Mouse (Mus musculus): Measurements from ENCODE around the gene Hist1h1c.

Hist1h1c gene

DNA sequence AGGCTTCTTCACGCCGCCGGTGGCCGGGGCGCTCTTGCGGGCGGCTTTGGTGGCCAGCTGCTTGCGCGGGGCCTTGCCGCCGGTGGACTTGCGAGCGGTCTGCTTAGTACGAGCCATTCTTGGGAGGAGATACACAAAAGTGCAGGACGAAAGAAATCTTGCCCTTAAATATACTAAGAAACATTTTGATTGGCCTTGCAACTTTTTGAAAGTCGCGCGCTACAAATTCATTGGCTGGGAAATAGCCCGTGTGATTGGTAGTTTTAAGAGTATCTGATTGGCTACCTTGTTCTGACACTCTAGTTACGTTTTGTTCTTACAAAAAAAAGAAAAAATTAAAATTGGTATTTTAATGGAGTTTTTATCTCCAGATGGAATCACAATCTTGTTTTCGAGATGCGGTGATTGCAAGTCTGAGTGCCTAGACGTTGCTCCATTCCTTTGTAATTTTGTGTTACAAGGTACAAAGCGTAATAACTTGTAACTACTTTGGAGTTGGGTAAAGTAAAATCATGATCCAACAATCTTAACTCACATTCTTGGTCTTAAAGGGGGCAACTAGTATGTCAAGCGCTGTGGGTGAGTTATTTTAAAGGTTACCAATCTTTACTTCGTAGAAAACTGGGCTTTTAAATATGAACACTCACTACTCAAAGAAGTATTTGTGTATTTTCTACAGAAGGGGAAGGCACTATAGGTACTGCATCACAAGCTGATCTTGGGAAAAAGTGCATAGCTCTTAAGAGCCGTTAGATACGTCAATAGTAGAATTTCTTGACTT is 7.0 kb downstream of the Hist1h1c start, which contains the start of gene Hist1h3c:
Hist1h3c (minus strand) TSS at position 222 of the 781 bp plus-strand sequence.
- peak; percentile 85 for DNase-seq (ENCODE audit: low spot score)

- DNase-seq (ENCODE audit: low spot score): peak; percentile 56
These were observed 7.8 kb downstream of the Hist1h1c start, which contains the start of gene Hist1h2bb for GRCm38 (mm10) chr13:23746201-23747080. Gene Hist1h2bb, plus strand, starts transcription at chr13:23746734.

DNA sequence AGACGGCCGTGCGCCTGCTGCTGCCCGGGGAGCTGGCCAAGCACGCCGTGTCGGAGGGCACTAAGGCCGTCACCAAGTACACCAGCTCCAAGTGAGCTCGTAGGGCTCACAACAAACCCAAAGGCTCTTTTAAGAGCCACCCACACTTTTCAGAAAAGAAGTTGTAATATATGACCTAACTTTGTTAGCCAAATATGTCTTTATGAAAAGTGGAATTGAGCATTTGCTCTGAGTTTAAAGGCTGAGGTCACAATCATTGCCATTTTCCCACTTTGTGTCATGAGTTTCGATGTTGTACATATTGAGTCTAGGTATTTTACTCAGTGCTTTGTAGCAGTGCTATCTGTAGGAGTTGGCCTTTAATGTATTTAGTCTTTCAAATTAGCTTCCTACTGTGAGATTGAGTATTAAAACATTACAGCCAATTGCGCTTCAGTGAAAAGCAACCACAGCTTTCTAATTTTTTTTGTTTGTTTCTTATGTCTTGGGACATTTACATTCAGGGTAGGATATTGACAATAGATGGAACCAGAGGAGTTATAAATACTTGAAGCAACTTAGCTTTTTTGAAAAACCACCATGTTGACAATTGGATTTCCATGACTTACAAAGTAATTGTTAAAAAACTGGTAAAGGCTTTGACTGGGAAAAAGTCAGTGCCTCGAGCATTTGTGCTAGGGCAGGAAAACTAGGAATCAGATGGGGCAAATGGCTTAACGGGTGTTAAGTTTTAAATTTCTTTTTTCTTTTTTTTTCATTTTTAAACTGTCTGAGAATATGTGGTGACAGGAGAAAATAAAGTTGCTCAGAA is 8.7 kb downstream of the Hist1h1c start:
- no peak for DNase-seq (ENCODE audit: low spot score)

DNA sequence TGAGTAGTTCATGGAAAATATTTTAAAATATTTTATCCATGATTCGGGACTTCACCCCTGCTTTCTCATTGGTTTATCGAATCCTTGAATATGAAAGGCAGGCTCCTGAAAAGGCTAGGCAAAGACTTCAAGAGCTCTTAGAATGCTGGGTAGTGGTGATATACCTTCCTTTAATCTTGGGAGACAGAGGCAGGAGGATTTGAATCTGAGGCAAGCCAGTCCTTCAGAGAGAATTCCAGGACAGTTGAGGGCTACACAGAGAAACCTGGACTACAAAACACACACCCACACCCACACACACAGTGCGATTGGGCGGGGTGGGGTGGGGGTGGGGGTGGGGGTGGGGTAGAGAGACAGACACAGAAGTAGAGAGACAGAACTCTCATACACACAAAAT is 9.3 kb downstream of the Hist1h1c start:
- DNase-seq (ENCODE audit: low spot score): no peak

DNA sequence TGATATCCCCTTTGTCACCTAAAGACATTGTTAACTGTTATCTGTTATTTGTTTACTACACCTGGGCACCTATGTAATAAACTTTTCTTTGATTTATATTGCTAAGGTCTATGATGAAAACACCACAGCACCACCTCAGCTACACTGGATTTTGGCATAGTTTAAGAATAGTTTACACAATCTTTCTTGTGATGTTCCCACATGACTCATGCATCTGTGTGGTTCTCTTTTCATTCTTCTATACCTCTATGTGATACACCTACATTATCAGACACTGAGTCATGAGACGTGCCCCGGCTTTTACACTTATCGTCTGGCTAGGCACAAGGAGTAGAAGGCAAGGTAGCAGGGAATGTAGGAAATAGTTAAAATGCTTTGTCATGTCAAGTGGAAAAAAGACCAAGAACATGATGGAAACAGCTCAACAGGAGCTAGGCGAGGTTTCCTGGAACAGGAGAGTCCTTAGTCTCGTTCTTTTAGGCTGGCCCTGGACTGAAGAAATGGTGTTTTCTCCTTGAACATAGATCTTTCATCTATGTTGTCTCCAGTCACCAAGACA is 11.0 kb downstream of the Hist1h1c start:
- no peak for DNase-seq (ENCODE audit: low spot score)

DNA sequence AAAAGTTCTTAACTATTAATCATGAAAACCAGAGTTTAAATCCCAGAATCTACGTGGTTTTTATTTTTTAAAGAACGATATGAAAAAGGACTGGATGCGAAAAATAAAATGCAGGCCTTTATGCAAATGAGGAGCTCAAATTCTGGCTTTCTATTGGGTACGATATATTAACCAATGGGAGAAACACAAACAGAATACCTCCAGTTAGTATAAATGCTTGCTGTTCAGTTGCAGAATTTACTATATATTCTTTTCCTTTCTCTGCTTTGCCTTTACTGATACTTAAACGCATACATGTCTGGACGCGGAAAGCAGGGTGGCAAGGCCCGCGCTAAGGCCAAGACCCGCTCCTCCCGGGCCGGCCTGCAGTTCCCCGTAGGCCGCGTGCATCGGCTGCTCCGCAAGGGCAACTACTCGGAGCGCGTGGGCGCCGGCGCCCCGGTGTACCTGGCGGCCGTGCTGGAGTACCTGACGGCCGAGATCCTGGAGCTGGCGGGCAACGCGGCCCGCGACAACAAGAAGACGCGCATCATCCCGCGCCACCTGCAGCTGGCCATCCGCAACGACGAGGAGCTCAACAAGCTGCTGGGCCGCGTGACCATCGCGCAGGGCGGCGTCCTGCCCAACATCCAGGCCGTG is 12.3 kb downstream of the Hist1h1c start, which contains the start of gene Hist1h2ab:
Hist1h2ab (plus strand) TSS at position 288 of the 639 bp plus-strand sequence.
- DNase-seq (ENCODE audit: low spot score): peak; percentile 40

GRCm38 (mm10) chr13:23751478-23751956 is 12.9 kb downstream of the Hist1h1c start:
- no peak for DNase-seq (ENCODE audit: low spot score)

- DNase-seq (ENCODE audit: low spot score): peak; percentile 90
These were observed 13.6 kb downstream of the Hist1h1c start, which contains the start of gene Hist1h3b for GRCm38 (mm10) chr13:23752067-23752741. Gene Hist1h3b, plus strand, starts transcription at chr13:23752267.

- DNase-seq (ENCODE audit: low spot score): no peak
These were observed 14.1 kb downstream of the Hist1h1c start for GRCm38 (mm10) chr13:23752742-23753172.

DNA sequence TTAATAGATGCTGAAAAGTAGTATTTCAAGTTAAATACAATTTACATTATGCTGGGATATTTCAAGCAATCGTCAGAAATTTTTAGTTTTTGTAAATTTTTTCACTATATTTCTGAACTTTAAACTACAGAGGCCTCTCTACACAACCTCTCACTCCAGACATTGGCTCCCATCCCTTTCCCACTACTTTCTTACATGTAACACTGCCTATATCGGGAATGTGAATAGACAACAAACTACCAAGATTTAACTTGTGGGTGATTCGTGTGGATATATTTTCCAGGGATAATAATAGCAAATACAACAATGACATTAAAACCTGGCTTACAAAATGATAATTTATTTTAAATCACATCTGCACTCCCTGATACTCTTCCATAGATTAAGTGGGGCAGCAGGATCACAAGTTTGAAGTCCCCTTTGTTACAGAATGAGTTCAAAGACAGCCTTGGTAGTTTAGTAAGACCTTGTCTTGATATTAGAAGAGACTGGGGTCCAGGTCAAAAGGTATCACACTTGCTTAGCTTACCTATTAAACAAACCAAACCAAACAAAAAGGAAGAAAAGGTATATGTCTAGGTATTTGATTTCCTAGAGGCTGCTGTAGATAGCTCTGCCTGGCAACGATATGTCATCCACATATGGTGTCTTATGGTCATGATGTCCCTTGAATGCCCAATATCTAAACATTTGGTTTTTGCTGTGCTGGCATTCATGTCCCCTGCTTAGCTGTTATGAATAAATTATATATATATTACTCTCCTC is 14.9 kb downstream of the Hist1h1c start:
- no peak for DNase-seq (ENCODE audit: low spot score)

DNA sequence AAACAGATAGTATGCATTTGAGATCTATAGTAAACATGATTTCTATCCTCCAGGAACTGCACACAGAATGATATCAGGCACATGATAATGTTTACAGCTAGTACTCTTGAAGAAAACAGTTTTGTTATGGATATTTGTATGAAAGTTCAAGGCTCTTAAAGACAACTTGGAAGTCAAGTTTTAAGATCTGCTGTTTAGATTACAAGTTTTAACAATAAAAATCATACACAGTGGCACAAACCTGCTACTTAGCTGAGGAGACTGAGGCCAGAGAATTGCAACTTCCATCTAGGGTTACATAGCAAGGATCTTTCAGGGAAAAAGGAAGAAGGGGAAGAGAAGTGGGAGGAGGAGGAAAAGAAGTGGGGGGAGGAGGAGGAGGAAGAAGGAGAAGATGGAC is 16.4 kb downstream of the Hist1h1c start:
- DNase-seq (ENCODE audit: low spot score): no peak

GRCm38 (mm10) chr13:23756790-23757189 is 18.2 kb downstream of the Hist1h1c start, which contains the start of gene Hist1h4b:
Gene Hist1h4b, plus strand, starts transcription at chr13:23757013.
- DNase-seq (ENCODE audit: low spot score): peak; percentile 92

DNA sequence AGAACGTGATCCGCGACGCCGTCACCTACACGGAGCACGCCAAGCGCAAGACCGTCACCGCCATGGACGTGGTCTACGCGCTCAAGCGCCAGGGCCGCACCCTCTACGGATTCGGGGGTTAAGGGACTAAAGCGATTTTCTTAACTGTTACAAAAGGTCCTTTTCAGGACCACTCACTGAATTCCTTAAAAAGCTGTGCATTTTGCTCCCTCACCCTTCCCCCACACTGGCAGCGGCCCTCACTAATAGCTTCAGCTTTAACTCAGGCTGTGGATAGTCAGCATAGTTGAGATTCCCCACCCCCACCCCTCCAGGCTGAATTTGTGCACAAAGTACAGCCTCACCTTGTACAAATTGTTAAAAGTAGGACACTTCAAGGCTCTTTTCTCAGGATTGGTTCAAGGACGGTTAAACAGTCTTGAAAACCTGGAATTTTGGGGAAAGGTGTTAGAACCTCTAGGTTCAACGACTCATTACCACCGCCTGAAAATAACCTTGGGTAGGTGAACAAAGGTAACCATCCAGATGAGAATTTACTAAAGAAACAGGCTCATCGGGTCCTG is 18.7 kb downstream of the Hist1h1c start:
- DNase-seq (ENCODE audit: low spot score): no peak

DNA sequence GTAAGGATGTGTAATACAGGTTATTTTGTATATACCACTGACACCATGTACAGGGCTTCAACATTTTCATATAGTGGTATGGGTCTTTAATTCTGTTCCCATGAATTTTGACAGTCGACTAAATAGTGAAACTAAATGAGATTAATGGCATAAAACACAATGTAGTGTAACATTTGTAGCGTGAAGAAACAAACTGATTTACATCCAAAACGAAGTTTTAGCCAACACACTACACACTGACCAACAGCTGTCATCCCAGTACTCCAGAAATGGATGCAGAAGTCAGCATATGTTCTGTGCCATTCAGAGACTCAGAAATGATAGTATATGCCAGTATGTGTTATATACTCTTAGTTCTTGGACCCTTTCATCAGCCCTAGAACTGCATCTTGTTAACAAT is 19.3 kb downstream of the Hist1h1c start:
- no peak for DNase-seq (ENCODE audit: low spot score)

DNA sequence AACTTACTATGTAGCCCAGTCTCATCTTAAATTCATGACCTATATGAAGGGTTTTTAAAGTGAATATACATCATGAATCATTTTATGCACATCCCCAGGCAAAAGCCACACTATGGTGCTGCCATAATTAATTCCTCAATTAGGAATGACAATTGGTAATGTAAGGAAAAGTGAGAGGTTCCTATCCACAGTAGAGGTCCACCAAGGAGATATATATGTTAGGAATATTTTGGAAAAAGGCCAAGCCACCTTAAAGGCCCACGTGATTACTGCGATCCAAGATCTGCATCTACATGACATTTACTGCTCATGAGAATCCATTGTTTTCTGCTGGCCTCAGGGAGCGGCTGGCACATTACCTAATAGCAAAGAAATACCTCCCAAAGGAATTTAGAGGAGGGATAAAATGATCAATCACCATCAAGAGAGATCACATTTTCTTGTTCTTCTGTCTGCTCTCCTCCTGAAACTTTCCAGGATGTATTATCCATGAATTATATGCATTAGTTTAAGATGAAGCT is 20.7 kb downstream of the Hist1h1c start:
- no peak for DNase-seq (ENCODE audit: low spot score)

- no peak for DNase-seq (ENCODE audit: low spot score)
These were observed 21.3 kb downstream of the Hist1h1c start for GRCm38 (mm10) chr13:23759916-23760239.

- DNase-seq (ENCODE audit: low spot score): no peak
These were observed 21.8 kb downstream of the Hist1h1c start for GRCm38 (mm10) chr13:23760240-23760971.

Data from urinary bladder, postnatal 14 days (tissue).